Mouse (Mus musculus) midbrain, embryonic 13.5 days (tissue): ENCODE results near the gene Rasgef1b. TPM values are rescaled to one million over a fixed set of nuclear protein-coding genes. Genes with fewer than 3 reads are reported as not detected.
A peak's percentile ranks its signal among the peaks of the same experiment; 100 is the strongest.

ENCODE experiments used
- ATAC-seq: fragments of 200-750 bp; cut with Nextera tagmentation; 2 replicates; pipeline ENCODE4 v1.8.0; 2017; ENCODE audit warnings: mild to moderate bottlenecking, moderate TSS enrichment, moderate library complexity
- H3K27ac ChIP-seq: fragments of 300-500 bp; sonication (generic); 2 replicates; pipeline ENCODE4 v1.5.1; 2015; ENCODE audit warnings: inconsistent platforms, mild to moderate bottlenecking, moderate library complexity
- H3K27me3 ChIP-seq: fragments of 300-500 bp; sonication (generic); 2 replicates; pipeline ENCODE4 v1.6.1; 2015; ENCODE audit warnings: mild to moderate bottlenecking, inconsistent platforms
- H3K36me3 ChIP-seq: fragments of 300-500 bp; sonication (generic); 2 replicates; pipeline ENCODE4 v1.6.1; 2015; ENCODE audit warnings: mild to moderate bottlenecking, inconsistent platforms
- H3K4me1 ChIP-seq: fragments of 300-500 bp; sonication (generic); replicated peaks from 2 replicates; pipeline ENCODE4 v1.6.1; 2015; ENCODE audit warnings: inconsistent platforms
- H3K4me2 ChIP-seq: fragments of 300-500 bp; sonication (generic); replicated peaks from 2 replicates; pipeline ENCODE4 v1.6.1; 2015; ENCODE audit warnings: moderate library complexity, mild to moderate bottlenecking, inconsistent platforms
- H3K4me3 ChIP-seq: fragments of 300-500 bp; sonication (generic); replicated peaks from 2 replicates; pipeline ENCODE4 v1.5.1; 2015; ENCODE audit warnings: mild to moderate bottlenecking, inconsistent platforms
- H3K9ac ChIP-seq: fragments of 300-500 bp; sonication (generic); replicated peaks from 2 replicates; pipeline ENCODE4 v1.6.1; 2015; ENCODE audit warnings: mild to moderate bottlenecking, inconsistent platforms
- H3K9me3 ChIP-seq: fragments of 300-500 bp; sonication (generic); 2 replicates; pipeline ENCODE4 v1.6.1; 2016; ENCODE audit warnings: mild to moderate bottlenecking, inconsistent platforms
- WGBS: fragments of 180-500 bp; shearing (Covaris S2); methylation state at CpG from one replicate; pipeline ENCODE4 v1.1.7; 2015; 5-methylcytosine and 5-hydroxymethylcytosine counted together
- polyA plus RNA-seq: library from polyadenylated mRNA; unstranded; fragments of >200 nt; fragmentation: Nextera tagmentation; extraction: Ambion mirVana; gene quantifications from 2 replicates; pipeline ENCODE4 v1.2.1, GENCODE M21; 2015

The Rasgef1b gene
- polyA plus RNA-seq, 1 experiment from 2014 or later, result 69.2 TPM

DNA sequence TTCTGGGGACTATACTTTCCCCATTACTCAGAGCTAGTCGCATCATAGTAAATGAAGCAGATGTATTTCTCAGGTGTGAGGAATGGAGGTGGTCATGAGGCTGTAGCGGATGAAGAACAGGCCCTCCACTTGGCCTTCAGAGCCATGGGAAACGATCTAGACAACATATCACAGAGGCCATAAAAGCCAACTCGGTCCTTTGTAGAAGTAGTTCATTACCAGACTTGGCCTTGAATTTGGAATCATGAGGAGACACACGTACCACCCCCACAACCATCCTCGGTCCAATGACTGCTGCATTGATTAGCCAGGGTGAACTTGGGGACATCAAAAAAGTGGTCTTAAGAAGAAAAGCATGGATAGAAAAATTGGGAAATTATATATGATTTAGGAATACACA, 442.8 kb downstream of the Rasgef1b start:
- no peaks in the 10 kb centered on the region; the same call in 1 of the 2 replicates for H3K27me3 ChIP-seq
- H3K9ac ChIP-seq, result no peak overlapping the region
- H3K9me3 ChIP-seq, result no peaks in the 10 kb centered on the region
- H3K4me2 ChIP-seq, result no peak overlapping the region
- WGBS, result 95% methylated on average over 6 of the region's 6 CpGs
- H3K27ac ChIP-seq, result no peak overlapping the region
- no peak for ATAC-seq
- H3K36me3 ChIP-seq, result no peaks in the 10 kb centered on the region
- H3K4me1 ChIP-seq, result no peaks in the 10 kb centered on the region
- H3K4me3 ChIP-seq, result no peak overlapping the region

DNA sequence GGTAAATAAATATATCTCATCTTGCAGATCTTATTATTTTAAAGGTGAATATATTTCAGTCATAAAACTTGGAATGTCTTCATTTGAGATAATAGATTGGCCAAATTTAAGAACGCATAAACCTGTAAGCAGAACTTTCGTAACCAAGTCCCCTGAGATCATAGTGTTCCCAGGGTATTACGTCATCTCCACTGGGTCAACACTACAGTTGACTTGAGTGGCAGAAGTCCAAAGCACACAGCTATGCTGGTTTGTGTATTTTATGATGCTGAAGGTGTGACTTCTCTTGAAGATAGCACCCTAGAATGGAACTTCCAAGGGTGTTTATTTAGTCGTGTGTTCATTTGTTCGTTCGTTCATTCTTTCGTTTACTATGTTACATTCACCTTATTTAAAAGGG, 444.5 kb downstream of the Rasgef1b start:
- no peak for ATAC-seq
- H3K4me3 ChIP-seq, result no peak overlapping the region
- no peak overlapping the region for H3K27ac ChIP-seq
- no peak overlapping the region for H3K9ac ChIP-seq
- no peaks in the 10 kb centered on the region for H3K9me3 ChIP-seq
- no peaks in the 10 kb centered on the region for H3K36me3 ChIP-seq
- H3K27me3 ChIP-seq, result no peaks in the 10 kb centered on the region; the same call in 1 of the 2 replicates
- no peak overlapping the region for H3K4me2 ChIP-seq
- peaks cover 10% of the 10 kb centered on the region; the same call in 1 of the 2 replicates for H3K4me1 ChIP-seq
- 96% methylated on average over 7 of the region's 7 CpGs for WGBS

GRCm38 (mm10) chr5:99283636-99284035, 445.2 kb downstream of the Rasgef1b start:
- ATAC-seq, result no peak
- peaks cover 16% of the 10 kb centered on the region; the same call in 1 of the 2 replicates for H3K4me1 ChIP-seq
- no peak overlapping the region for H3K27ac ChIP-seq
- WGBS, result 86% methylated on average over 3 of the region's 3 CpGs
- H3K4me2 ChIP-seq, result no peak overlapping the region
- H3K36me3 ChIP-seq, result no peaks in the 10 kb centered on the region
- H3K27me3 ChIP-seq, result no peaks in the 10 kb centered on the region; the same call in 1 of the 2 replicates
- H3K9me3 ChIP-seq, result no peaks in the 10 kb centered on the region
- no peak overlapping the region for H3K4me3 ChIP-seq
- no peak overlapping the region for H3K9ac ChIP-seq

DNA sequence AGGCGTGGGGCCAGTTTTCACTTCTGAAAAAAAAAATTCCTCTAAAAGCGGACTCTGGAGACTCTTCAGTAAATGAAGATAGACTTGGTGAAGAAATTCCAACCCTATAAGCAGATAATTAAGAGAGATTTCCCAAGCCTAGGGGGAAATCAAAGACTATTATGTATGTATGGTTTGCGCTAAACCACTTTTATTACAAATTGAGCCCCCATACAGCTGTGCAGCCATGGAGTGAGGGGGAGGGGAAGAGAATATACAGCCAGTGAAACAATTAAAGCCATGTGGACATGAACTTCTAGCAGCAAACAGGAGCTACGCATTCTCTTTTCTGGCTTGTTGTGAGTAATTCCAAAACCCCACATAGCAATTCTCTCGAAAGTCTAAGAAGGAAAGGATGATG, 448.3 kb downstream of the Rasgef1b start:
- Histone ChIP-seq H3K9ac (no peak overlapping the region), H3K36me3 (no peaks in the 10 kb centered on the region), H3K4me3 (no peak overlapping the region), H3K9me3 (no peaks in the 10 kb centered on the region), H3K27me3 (peaks cover 2% of the 10 kb centered on the region; the same call in 1 of the 2 replicates), H3K4me2 (no peak overlapping the region), H3K4me1 (peaks cover 16% of the 10 kb centered on the region), H3K27ac (no peak overlapping the region)
- 0 out of 2 replicates have a peak, but pooled peaks have one; percentile 43 for ATAC-seq
- WGBS, result 78% methylated on average over 5 of the region's 5 CpGs

GRCm38 (mm10) chr5:99279016-99279757, 449.7 kb downstream of the Rasgef1b start:
- H3K27me3 ChIP-seq, result peaks cover 4% of the 10 kb centered on the region; the same call in 1 of the 2 replicates
- no peaks in the 10 kb centered on the region for H3K36me3 ChIP-seq
- H3K4me2 ChIP-seq, result no peak overlapping the region
- no peak overlapping the region for H3K4me3 ChIP-seq
- H3K4me1 ChIP-seq, result peaks cover 30% of the 10 kb centered on the region
- H3K27ac ChIP-seq, result no peak overlapping the region
- 73% methylated on average over 9 of the region's 9 CpGs for WGBS
- no peak; the same call in 1 of the 2 replicates for ATAC-seq
- no peaks in the 10 kb centered on the region for H3K9me3 ChIP-seq
- no peak overlapping the region for H3K9ac ChIP-seq

DNA sequence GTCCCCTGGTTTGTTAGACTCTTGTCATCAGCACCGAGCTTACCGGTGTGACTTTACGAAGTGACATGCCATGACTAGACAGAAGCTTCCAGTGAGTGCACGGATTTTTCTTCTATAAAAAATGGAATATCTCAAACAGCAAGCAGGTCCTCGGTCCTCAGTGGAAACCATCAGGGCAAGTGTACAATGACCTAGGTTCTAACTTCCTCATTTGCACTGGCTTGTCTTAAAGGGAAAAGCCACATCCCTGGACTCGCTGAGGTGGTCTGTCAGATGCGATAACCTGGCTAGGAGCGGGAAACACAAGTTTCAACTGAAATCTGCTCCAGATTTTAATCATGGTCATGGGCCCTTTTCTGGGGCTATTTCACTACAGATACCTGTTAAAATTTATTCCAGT, 450.5 kb downstream of the Rasgef1b start:
- Histone ChIP-seq H3K4me3 (no peak overlapping the region), H3K9me3 (no peaks in the 10 kb centered on the region), H3K27me3 (peaks cover 4% of the 10 kb centered on the region; the same call in 1 of the 2 replicates), H3K9ac (no peak overlapping the region), H3K36me3 (no peaks in the 10 kb centered on the region), H3K27ac (no peak overlapping the region), H3K4me2 (no peak overlapping the region), H3K4me1 (peaks cover 38% of the 10 kb centered on the region)
- no peak for ATAC-seq
- 95% methylated on average over 8 of the region's 8 CpGs for WGBS

DNA sequence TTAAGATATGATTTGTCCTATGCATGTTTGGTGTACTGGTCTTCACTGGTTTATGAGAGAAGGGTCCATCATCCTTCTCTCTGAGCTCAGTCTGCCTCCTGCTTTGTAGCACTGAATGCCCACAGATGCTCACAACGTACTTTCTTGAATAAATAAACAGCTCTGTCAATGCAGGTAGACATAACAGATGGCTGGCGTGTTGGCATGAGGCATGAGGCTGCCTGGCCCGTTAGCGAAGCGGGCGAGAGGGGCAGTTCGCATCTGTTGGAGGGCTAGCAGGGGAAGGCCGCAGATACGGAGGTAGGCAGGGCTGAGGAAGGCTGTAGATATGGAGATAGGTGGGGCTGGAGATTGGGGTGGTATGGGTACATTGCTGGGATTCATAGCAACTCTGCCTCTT, 451.3 kb downstream of the Rasgef1b start:
- peaks cover 40% of the 10 kb centered on the region for H3K4me1 ChIP-seq
- no peak overlapping the region for H3K27ac ChIP-seq
- no peak overlapping the region for H3K9ac ChIP-seq
- no peaks in the 10 kb centered on the region for H3K36me3 ChIP-seq
- no peaks in the 10 kb centered on the region for H3K9me3 ChIP-seq
- H3K27me3 ChIP-seq, result peaks cover 4% of the 10 kb centered on the region; the same call in 1 of the 2 replicates
- ATAC-seq, result no peak
- H3K4me2 ChIP-seq, result no peak overlapping the region
- no peak overlapping the region for H3K4me3 ChIP-seq
- 81% methylated on average over 9 of the region's 9 CpGs for WGBS

DNA sequence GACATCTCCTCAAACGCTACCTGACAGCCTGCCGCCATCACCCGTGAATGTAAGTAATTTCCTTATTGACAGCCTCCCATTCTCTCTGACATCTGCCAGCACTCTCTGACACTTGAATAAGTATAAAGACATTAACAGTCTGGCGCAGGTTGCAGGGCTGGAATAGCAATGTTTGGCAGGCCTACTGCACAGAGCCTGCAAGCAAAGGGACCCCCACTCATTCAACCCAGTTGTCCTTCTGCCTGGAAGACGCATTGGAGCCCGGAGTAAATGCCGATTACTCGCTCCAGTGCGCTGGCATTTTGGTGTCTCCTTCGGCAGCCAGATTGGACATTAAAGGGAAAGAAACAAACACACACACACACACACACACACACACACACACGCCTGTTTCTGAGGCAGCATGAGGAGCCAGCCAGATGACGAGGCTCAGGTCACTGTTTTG, 454.7 kb downstream of the Rasgef1b start:
- Histone ChIP-seq H3K27ac (peak overlapping the region; percentile 74), H3K9me3 (no peaks in the 10 kb centered on the region), H3K9ac (no peak overlapping the region; the same call in 1 of the 2 replicates), H3K27me3 (peaks cover 7% of the 10 kb centered on the region; the same call in 1 of the 2 replicates), H3K4me3 (no peak overlapping the region), H3K4me1 (peaks cover 29% of the 10 kb centered on the region), H3K4me2 (peak overlapping the region; percentile 27), H3K36me3 (no peaks in the 10 kb centered on the region)
- peak; percentile 95 for ATAC-seq
- 17% methylated on average over 12 of the region's 12 CpGs for WGBS

DNA sequence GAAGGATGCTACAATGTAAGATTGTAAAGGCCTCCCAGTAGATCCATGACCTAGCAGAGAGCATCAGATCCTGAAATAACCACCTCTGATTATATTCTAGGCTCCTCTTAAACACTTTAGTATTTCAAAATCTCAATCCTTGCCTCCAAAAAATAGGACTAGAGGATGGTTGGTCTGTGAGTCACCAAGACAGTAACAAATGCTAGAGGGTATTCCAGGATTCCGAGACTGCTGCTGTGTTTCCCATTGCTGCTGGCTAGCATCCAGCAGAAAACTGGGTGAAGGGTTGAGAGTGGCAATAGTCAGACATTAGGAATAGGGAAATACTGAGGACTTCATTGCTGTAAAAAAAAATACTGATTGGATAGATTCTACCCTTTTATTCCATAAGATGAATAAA, 457.3 kb downstream of the Rasgef1b start:
- Histone ChIP-seq H3K4me3 (no peak overlapping the region), H3K9me3 (no peaks in the 10 kb centered on the region), H3K36me3 (no peaks in the 10 kb centered on the region), H3K9ac (no peak overlapping the region), H3K27ac (no peak overlapping the region), H3K27me3 (peaks cover 7% of the 10 kb centered on the region; the same call in 1 of the 2 replicates), H3K4me1 (peaks cover 24% of the 10 kb centered on the region), H3K4me2 (no peak overlapping the region)
- WGBS, result 95% methylated on average over 1 of the region's 1 CpGs
- no peak for ATAC-seq

DNA sequence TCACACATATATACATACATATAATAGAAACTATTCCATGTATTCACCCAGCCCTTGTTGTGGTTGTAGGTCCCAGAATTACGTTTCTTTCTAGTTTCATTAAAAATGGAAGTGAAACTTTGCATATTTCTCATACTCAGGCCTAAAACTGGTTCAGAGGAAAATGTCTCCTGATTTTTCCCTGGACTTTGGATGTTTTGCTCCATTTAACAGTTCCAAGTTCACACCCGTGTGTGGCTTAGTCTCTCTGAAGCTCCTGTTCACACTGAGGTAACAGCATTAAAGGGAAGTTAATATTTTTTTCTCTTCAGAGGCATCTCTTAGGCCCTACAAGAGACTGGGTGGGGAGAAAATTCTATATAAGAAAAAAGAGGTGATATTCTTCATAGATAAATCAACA, 459.7 kb downstream of the Rasgef1b start:
- no peak for ATAC-seq
- Histone ChIP-seq H3K4me3 (no peak overlapping the region), H3K9me3 (no peaks in the 10 kb centered on the region), H3K27ac (no peak overlapping the region), H3K27me3 (peaks cover 3% of the 10 kb centered on the region; the same call in 1 of the 2 replicates), H3K9ac (no peak overlapping the region), H3K36me3 (no peaks in the 10 kb centered on the region), H3K4me2 (no peak overlapping the region), H3K4me1 (peaks cover 10% of the 10 kb centered on the region)
- WGBS, result 90% methylated on average over 2 of the region's 2 CpGs

DNA sequence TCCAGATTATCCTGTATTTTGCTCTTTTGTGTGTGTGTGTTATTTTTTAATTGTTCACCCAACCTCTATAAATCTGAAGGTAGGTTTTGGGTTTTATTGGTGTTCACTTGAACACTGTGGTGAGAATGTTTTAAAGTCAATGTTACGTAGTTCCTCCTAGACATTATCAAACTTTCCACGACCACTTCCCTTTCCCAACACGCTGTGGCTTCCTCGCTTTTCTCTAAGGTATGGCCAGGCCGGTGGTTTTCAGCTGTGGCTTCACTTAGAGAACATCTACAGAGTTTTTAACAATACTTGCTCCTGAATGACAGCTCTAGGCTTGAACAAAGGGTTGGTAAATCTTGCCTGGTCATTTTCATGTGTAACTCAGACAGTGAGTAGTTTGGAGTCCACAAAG, 461.5 kb downstream of the Rasgef1b start:
- ATAC-seq, result no peak
- WGBS, result 88% methylated on average over 5 of the region's 5 CpGs
- Histone ChIP-seq H3K4me3 (no peak overlapping the region), H3K9me3 (no peaks in the 10 kb centered on the region), H3K27me3 (peaks cover 3% of the 10 kb centered on the region; the same call in 1 of the 2 replicates), H3K4me1 (no peaks in the 10 kb centered on the region), H3K27ac (no peak overlapping the region), H3K36me3 (no peaks in the 10 kb centered on the region), H3K9ac (no peak overlapping the region), H3K4me2 (no peak overlapping the region)

GRCm38 (mm10) chr5:99266301-99266700, 462.6 kb downstream of the Rasgef1b start:
- H3K4me3 ChIP-seq, result no peak overlapping the region
- no peak overlapping the region for H3K4me2 ChIP-seq
- ATAC-seq, result no peak
- no peaks in the 10 kb centered on the region for H3K36me3 ChIP-seq
- H3K27me3 ChIP-seq, result no peaks in the 10 kb centered on the region
- no peak overlapping the region for H3K27ac ChIP-seq
- H3K4me1 ChIP-seq, result no peaks in the 10 kb centered on the region
- WGBS, result 90% methylated on average over 8 of the region's 8 CpGs
- H3K9me3 ChIP-seq, result no peaks in the 10 kb centered on the region
- H3K9ac ChIP-seq, result no peak overlapping the region
